Mouse (Mus musculus) natural killer cell, adult 2 months (primary cell): ENCODE measurements around the gene Ccn2.

Experiments
- DNase-seq, 2 experiments: peaks; one replicate each; pipeline ENCODE4 v3.0.0; 2022; ENCODE audit warnings: low spot score in 2 of 2

Gene Ccn2

GRCm38 (mm10) chr10:24641416-24642140 lies 46.3 kb downstream of the Ccn2 start:
- DNase-seq: no peak

GRCm38 (mm10) chr10:24642796-24643580 lies 47.7 kb downstream of the Ccn2 start:
- DNase-seq: no peak

GRCm38 (mm10) chr10:24645169-24645568 lies 49.9 kb downstream of the Ccn2 start:
- no peak for DNase-seq
